Mouse (Mus musculus): ENCODE measurements around the gene Ganab.
A peak's percentile ranks its signal among the peaks of the same experiment; 100 is the strongest.

Ganab gene

GRCm38 (mm10) chr19:8930117-8930516 is 32.2 kb downstream of the Ganab start:
- no peak for DNase-seq

- DNase-seq: no peak
Observed at GRCm38 (mm10) chr19:8930771-8931170, 32.9 kb downstream of the Ganab start.

- DNase-seq: no peak
Observed at GRCm38 (mm10) chr19:8936736-8937135, 38.9 kb downstream of the Ganab start.

- no peak for DNase-seq
Observed at GRCm38 (mm10) chr19:8940526-8941133, 42.8 kb downstream of the Ganab start.

GRCm38 (mm10) chr19:8941136-8941514 is 43.3 kb downstream of the Ganab start:
- DNase-seq: no peak

GRCm38 (mm10) chr19:8941515-8942217 is 43.8 kb downstream of the Ganab start, which contains the start of gene Mta2:
Mta2 (plus strand) TSS chr19:8941875.
- DNase-seq: peak; percentile 91

- DNase-seq: peak; percentile 66
Observed at GRCm38 (mm10) chr19:8942276-8942964, 44.5 kb downstream of the Ganab start.

GRCm38 (mm10) chr19:8943047-8943446 is 45.2 kb downstream of the Ganab start:
- no peak for DNase-seq

GRCm38 (mm10) chr19:8944062-8944461 is 46.2 kb downstream of the Ganab start:
- DNase-seq: no peak

GRCm38 (mm10) chr19:8944750-8945149 is 46.9 kb downstream of the Ganab start:
- no peak for DNase-seq

- DNase-seq: no peak
Observed at GRCm38 (mm10) chr19:8945251-8945650, 47.4 kb downstream of the Ganab start.

- DNase-seq: no peak
Observed at GRCm38 (mm10) chr19:8946929-8947328, 49.1 kb downstream of the Ganab start.

- no peak for DNase-seq
Observed at GRCm38 (mm10) chr19:8950190-8950589, 52.3 kb downstream of the Ganab start.

GRCm38 (mm10) chr19:8952241-8952640 is 54.4 kb downstream of the Ganab start:
- DNase-seq: no peak

GRCm38 (mm10) chr19:8953135-8954039 is 55.5 kb downstream of the Ganab start, which contains the start of gene Tut1:
Tut1 (plus strand) TSS chr19:8953847.
- DNase-seq: peak; percentile 91

- DNase-seq: no peak
Observed at GRCm38 (mm10) chr19:8954171-8954570, 56.3 kb downstream of the Ganab start.

- no peak for DNase-seq
Observed at GRCm38 (mm10) chr19:8962256-8962655, 64.4 kb downstream of the Ganab start.

GRCm38 (mm10) chr19:8965075-8965474 is 67.2 kb downstream of the Ganab start:
- no peak for DNase-seq

GRCm38 (mm10) chr19:8965771-8966170 is 67.9 kb downstream of the Ganab start:
- no peak for DNase-seq

GRCm38 (mm10) chr19:8966198-8966589 is 68.3 kb downstream of the Ganab start:
- DNase-seq: no peak
